In genomic region chr4:130640031-130640717, GRCm38 (mm10) we compare ENCODE assay signal across 17 mouse cellular contexts. TPM values are rescaled to one million over a fixed set of nuclear protein-coding genes. Genes with fewer than 3 reads are reported as not detected.
DNase-seq lines count a peak whose midpoint lies in the region; ATAC-seq and TF ChIP-seq lines count a peak whose summit lies in the region.
"Had no signal": no experiment of that assay in that cellular context is flagged by ENCODE, and none has a peak within 500 bp of the region (broad histone marks: within the 10 kb centered on the region; RNA-seq: fewer than 3 reads in every experiment).

No protein-coding gene starts in this region.

- no peak overlapping the region for H3K4me3 ChIP-seq in stomach, embryonic 15.5 days (replicated peaks)
- no peak overlapping the region for H3K4me3 ChIP-seq in stomach, postnatal 0 days (ENCODE audit: low read depth, low read length)
- H3K4me3 ChIP-seq: gastrocnemius, adult 2 months; heart, embryonic 13.5 days; hindbrain, embryonic 12.5 days; limb, embryonic 13.5 days; neural tube, embryonic 13.5 days had no signal

- H3K9me3 ChIP-seq in stomach, embryonic 15.5 days = no peaks in the 10 kb centered on the region
- no peaks in the 10 kb centered on the region for H3K9me3 ChIP-seq in stomach, postnatal 0 days (ENCODE audit: control insufficient read depth, low read length)
- H3K9me3 ChIP-seq: heart, embryonic 13.5 days; hindbrain, embryonic 12.5 days; limb, embryonic 13.5 days; neural tube, embryonic 13.5 days had no signal

- no peak overlapping the region for H3K9ac ChIP-seq in stomach, embryonic 15.5 days
- H3K9ac ChIP-seq in stomach, postnatal 0 days (ENCODE audit: low read length) = no peak overlapping the region
- H3K9ac ChIP-seq: heart, embryonic 13.5 days; hindbrain, embryonic 12.5 days; limb, embryonic 13.5 days; neural tube, embryonic 13.5 days had no signal

- no peak overlapping the region for H3K4me2 ChIP-seq in stomach, embryonic 15.5 days
- H3K4me2 ChIP-seq in stomach, postnatal 0 days (replicated peaks; ENCODE audit: low read depth) = no peak overlapping the region
- H3K4me2 ChIP-seq: heart, embryonic 13.5 days; hindbrain, embryonic 12.5 days; limb, embryonic 13.5 days; neural tube, embryonic 13.5 days had no signal

- TF ChIP-seq EP300 in stomach, postnatal 0 days (optimal IDR thresholded peaks at IDR 0.05) = no peak

- no peaks in the 10 kb centered on the region for H3K27me3 ChIP-seq in stomach, embryonic 15.5 days (replicated peaks)
- no peaks in the 10 kb centered on the region for H3K27me3 ChIP-seq in stomach, postnatal 0 days (ENCODE audit: control insufficient read depth, insufficient read depth, low read length)
- H3K27me3 ChIP-seq: heart, embryonic 13.5 days; hindbrain, embryonic 12.5 days; limb, embryonic 13.5 days; neural tube, embryonic 13.5 days had no signal

- intact Hi-C loops in left cerebral cortex, postnatal 14 days (cut with DNase I) = no loop called here

- 0 out of 2 replicates have a peak, but pooled peaks have one; percentile 27 for ATAC-seq in stomach, embryonic 15.5 days (ENCODE audit: insufficient read depth, low FRiP score, low read depth)
- ATAC-seq in stomach, postnatal 0 days (ENCODE audit: low FRiP score, low TSS enrichment) = no peak
- ATAC-seq: lung, postnatal 0 days had no signal

- DNase-seq in stomach, postnatal 0 days (ENCODE audit: low spot score) = no peak
- DNase-seq in adrenal gland, postnatal 10 days = peak; percentile 73
- peak; percentile 68 for DNase-seq in kidney, postnatal 10 days
- no peak for DNase-seq in left cerebral cortex, postnatal 14 days (ENCODE audit: low spot score in 2 of 2)
- DNase-seq in layer of hippocampus, adult 9-10 months (ENCODE audit: low spot score) = no peak
- no peak for DNase-seq in embryo, embryonic 10 days (ENCODE audit: low spot score)
- DNase-seq in spleen, postnatal 10 days (ENCODE audit: low spot score in 2 of 2) = no peak
- DNase-seq: embryo, embryonic 11 days; gastrocnemius, adult 2 months; midbrain, embryonic 14.5 days; right cerebral cortex, postnatal 25 days had no signal

- no peaks in the 10 kb centered on the region for H3K4me1 ChIP-seq in stomach, embryonic 15.5 days
- no peaks in the 10 kb centered on the region for H3K4me1 ChIP-seq in stomach, postnatal 0 days (replicated peaks; ENCODE audit: control insufficient read depth, insufficient read depth)
- H3K4me1 ChIP-seq: hindbrain, embryonic 12.5 days; limb, embryonic 13.5 days; neural tube, embryonic 13.5 days had no signal

- no peak overlapping the region for H3K27ac ChIP-seq in stomach, embryonic 15.5 days
- no peak overlapping the region; the same call in 1 of the 2 replicates for H3K27ac ChIP-seq in stomach, postnatal 0 days (replicated peaks)
- H3K27ac ChIP-seq: gastrocnemius, adult 2 months; heart, embryonic 13.5 days; hindbrain, embryonic 12.5 days; limb, embryonic 13.5 days; neural tube, embryonic 13.5 days had no signal

- H3K36me3 ChIP-seq in stomach, embryonic 15.5 days = no peaks in the 10 kb centered on the region
- no peaks in the 10 kb centered on the region for H3K36me3 ChIP-seq in stomach, postnatal 0 days (ENCODE audit: control insufficient read depth, insufficient read depth, low read length)
- H3K36me3 ChIP-seq: heart, embryonic 13.5 days; hindbrain, embryonic 12.5 days; limb, embryonic 13.5 days; neural tube, embryonic 13.5 days had no signal

- TF ChIP-seq CTCF in stomach, postnatal 0 days (IDR thresholded peaks at IDR 0.05; ENCODE audit: low read depth) = no peak

- 64% methylated on average over 9 of the region's 9 CpGs for whole genome bisulfite sequencing in stomach, embryonic 15.5 days
- 57% methylated on average over 9 of the region's 9 CpGs for WGBS in stomach, postnatal 0 days

RNA-seq across cellular contexts. Expression of gene Pum1, which starts 22.9 kb away (rescaled TPM):
- 72.4 and 78.4 TPM in 2 replicates for polyA plus RNA-seq in stomach, embryonic 15.5 days (2015; fragmentation: Nextera tagmentation; extraction: Ambion mirVana)
- polyA plus RNA-seq in stomach, postnatal 0 days (2015; fragmentation: Nextera tagmentation; extraction: Ambion mirVana) = 27.0 and 27.4 TPM in 2 replicates
- total RNA-seq in adrenal gland, postnatal 10 days (2021) = 10 to 100 TPM; 68.9 to 81.9 TPM
- 100 to 1,000 TPM; 111 TPM for total RNA-seq in left cerebral cortex, postnatal 14 days (2021)

Comparison
In these comparisons a context has a peak if more than half of its experiments do, and no peak if none do; other contexts are left out.
1. DNase-seq: peak in adrenal gland, postnatal 10 days (single experiment) and kidney, postnatal 10 days (single experiment); none in stomach, postnatal 0 days (single experiment), left cerebral cortex, postnatal 14 days (0 of 2), layer of hippocampus, adult 9-10 months (single experiment), embryo, embryonic 10 days (single experiment) and spleen, postnatal 10 days (0 of 2).